Mouse (Mus musculus) ES-CJ7 (cell line): Measurements from ENCODE around the gene Olfr1373.

Experiments used
- DNase-seq: peaks from one replicate; pipeline ENCODE4 v3.0.0; 2011; ENCODE audit warnings: low read depth, low spot score

The Olfr1373 gene

DNA sequence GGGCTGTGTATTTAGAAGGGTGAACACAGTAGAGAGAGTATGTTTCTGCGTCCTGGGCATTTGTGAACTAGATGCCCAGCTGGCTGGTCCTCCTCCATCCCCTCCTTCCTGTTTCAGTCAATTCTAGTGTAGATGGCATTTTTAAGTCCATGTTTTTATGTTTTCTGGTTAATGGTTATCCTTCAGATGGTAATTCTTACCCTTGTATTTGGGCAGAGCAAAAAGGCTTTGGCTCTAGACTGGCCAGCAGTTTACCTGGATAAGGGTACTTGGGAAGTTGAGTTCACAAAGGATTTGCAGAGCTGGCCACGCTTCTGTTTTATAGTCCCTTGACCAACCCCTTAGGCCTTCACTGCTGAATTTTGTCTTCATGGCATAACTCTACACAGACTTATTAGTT is 39.3 kb downstream of the Olfr1373 start:
- no peak for DNase-seq

DNA sequence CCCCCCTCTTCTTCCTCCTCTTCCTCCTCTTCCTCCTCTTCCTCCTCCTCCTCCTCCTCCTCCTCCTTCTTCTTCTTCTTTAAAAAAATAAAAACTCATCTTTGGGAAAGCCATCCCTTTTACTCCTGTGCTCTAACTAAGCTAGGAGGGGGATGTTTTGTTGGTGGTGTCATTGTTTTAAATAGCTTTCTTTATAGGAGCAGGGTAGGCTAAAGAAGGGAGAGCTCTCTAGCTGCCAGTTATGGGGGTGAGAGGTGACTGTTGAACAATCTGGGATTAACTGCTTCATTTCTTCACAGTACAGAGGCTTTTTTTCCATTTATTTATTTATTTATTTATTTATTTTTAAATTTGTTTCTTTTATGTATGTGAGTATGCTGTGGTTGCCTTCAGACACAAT is 39.8 kb downstream of the Olfr1373 start:
- no peak for DNase-seq

DNA sequence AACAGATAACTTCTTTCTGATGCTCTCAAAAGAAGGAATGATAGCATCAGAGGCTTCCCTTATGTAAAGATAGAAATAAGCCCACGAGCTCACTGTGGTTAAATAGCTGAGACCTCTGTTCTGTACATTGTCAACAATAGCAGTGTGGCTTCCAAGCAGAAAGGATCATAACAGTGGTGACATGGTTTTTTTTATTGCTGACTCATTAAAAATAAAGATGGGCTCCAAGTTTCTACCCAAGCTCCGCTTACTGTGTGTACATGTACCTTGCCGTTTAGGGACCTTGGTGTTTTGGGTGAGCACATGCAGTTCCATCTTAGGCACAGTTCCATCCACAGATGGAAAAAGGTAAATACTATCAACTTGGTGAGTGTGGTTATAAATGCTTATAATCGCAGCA is 42.4 kb downstream of the Olfr1373 start:
- no peak for DNase-seq

DNA sequence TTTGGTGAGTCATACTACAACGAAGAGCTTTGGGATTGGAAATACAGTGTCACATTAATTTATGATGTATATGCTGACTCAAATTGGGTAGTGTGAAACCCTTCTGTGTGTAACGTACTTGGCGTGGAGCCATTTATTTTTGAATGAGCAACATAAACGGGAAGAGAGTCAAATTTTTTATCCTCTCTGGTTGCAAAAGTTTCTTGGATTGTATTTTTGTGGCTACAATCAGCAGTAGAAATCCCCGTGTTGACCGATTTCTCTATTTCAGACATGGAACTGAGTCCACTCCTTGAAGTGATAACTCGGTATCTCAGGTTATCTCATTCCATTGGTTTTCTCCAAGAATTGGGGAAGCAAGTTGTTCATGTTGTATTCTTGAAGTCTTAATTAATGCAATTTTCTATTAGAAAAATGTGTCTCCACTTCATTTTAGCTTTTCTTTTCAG is 45.5 kb downstream of the Olfr1373 start:
- no peak for DNase-seq

DNA sequence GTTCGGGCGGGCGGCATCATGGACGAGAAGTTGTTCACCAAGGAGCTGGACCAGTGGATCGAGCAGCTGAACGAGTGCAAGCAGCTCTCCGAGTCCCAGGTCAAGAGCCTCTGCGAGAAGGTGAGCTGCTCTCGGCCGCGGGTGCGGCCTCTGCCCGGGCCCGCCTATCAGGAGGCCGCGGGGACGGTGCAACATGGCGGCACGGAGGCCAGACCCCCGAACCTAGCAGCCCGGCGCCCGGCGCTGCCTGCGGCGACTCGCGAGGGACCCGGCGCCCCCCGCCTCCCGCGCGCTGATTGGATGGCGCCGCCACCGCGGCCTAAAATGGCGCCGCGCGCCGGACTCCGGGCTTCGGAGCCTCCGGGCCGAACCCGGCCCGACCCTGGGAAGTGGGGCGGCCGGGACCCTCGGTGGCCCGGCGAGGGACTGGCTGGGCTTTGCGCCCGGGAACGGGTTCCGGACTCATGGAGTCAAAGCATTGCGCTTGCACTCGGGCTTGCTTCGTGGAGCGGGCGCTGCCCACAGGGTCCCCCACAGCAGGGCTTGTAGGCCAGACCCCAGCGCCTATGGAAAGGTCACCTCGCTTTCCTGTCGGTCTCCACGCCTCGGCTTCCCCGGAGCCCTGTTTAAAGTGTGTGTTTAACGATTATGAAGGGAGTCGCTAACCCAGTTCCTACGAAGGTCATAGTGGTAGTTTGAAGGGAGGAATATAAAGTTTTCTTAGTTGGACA is 46.1 kb downstream of the Olfr1373 start:
- peak; percentile 54 for DNase-seq

DNA sequence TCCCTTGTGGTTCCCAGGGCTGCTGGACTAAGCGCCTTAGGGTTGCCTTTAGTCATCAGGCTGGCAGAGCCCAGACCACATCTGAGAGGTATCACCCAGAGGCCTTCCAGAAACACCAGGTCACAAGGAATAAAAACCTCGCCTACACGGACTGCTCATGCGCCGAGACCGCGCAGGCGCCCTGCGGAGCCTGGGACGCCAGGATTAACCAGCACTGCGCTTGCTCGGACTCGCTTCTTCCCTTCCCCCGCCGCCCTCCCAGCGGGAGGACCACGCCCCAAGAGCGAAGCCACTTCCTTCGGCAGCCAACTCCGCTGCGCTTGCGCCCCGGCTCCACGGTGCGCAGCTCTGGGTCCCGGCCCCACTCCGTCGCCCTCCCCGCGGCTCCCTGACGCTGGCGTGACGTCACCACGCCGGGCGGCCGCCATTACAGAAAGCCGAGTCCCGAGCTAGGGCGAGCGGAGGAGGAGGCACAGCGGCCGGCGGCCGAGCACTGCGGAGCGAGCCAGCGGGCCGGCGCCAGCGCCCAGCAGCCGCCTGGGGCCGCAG is 46.9 kb downstream of the Olfr1373 start, which contains the start of gene Ppp2ca:
TSS of gene Ppp2ca (plus strand) at position 284 of the 549 bp plus-strand sequence.
- peak; percentile 99 for DNase-seq

DNA sequence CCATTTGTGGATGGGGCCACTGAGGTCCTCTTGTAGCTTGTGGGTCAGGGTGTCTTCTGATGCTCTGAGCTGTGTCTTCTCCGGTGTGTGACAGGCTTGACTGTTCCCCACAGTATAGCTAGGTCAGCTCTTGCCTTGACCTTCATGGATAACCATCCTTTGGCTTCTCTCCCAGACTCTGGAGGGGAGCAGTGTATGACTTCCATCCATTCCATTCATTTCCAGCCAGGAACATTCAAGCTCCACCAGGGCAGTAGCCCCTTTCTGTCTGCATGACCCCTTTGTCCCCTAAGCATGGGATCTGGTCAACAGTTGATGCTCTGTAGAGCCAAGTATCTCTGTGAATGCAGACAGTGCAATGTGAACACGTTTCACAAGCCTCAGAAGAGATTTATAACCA is 47.7 kb downstream of the Olfr1373 start:
- no peak for DNase-seq

DNA sequence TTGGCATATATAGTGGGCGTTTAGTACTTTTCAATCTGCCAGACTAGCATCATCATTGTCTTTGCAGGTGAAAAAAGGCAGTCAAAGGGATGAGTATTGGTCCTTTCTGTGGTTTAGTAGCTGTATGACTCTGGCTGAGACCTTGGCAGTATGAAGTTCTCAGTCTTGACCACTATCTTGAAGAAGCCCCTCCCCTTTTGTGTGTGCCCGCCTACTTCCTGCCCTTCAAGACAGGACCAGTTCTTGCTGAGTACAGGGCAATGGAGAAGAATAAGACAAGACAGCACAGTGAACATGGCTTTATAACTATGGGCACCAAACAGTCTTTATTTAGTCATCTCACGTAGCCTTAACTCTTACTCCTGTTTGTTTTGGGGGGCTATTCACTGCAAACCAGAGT is 48.3 kb downstream of the Olfr1373 start:
- peak; percentile 52 for DNase-seq
